11 mouse cellular contexts compared by ENCODE assay signal in the genomic region with DNA sequence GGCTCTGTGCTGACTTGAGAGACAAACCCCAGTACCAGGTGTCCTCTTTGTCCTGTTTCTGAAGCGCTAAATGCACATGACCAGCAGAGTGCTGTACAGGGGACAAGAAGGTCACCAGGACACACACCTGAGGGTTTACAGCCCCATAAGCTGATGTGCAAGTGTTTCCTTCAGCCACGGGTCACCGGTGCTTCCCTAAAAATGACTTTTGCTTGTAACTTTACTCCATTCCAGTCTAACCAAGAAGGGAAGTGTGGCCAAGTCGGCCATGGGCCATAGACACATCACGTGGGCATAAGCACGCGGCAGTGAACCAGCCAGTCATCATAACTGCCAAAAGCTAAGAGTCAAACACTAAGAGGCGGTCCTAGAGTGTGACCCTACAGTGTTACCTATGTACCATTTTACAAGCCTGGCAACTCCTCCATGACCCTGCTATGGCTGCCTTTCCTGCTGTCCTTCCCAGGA. TPM values are rescaled to one million over a fixed set of nuclear protein-coding genes. Genes with fewer than 3 reads are reported as not detected.
DNase-seq lines count a peak whose midpoint lies in the region; TF ChIP-seq lines count a peak whose summit lies in the region.
"Had no signal": no experiment of that assay in that cellular context is flagged by ENCODE, and none has a peak within 500 bp of the region (broad histone marks: within the 10 kb centered on the region; RNA-seq: fewer than 3 reads in every experiment).

No protein-coding gene starts in this region.

- H3K4me3 ChIP-seq in heart, adult 2 months = no peak overlapping the region
- no peak overlapping the region for H3K4me3 ChIP-seq in heart, embryonic 10.5 days
- H3K4me3 ChIP-seq: embryonic facial prominence, embryonic 15.5 days; hindbrain, embryonic 13.5 days had no signal

- TF ChIP-seq POLR2A in heart, adult 2 months (IDR thresholded peaks at IDR 0.05; ENCODE audit: insufficient read depth, low read depth, low read length) = no peak

- 67% methylated on average over 8 of the region's 8 CpGs for WGBS in heart, adult 2 months
- 90% methylated on average over 8 of the region's 8 CpGs for WGBS in heart, embryonic 10.5 days

- no peak overlapping the region for H3K9ac ChIP-seq in heart, adult 2 months (ENCODE audit: low read depth, low read length)
- H3K9ac ChIP-seq: embryonic facial prominence, embryonic 15.5 days; hindbrain, embryonic 13.5 days; liver, embryonic 14.5 days had no signal

- no peaks in the 10 kb centered on the region for H3K27me3 ChIP-seq in heart, adult 2 months (ENCODE audit: control insufficient read depth, insufficient read depth, low read length)
- H3K27me3 ChIP-seq in heart, embryonic 10.5 days (ENCODE audit: insufficient read depth, poor library complexity, severe bottlenecking) = no peaks in the 10 kb centered on the region
- H3K27me3 ChIP-seq: embryonic facial prominence, embryonic 15.5 days; hindbrain, embryonic 13.5 days had no signal

- TF ChIP-seq CTCF in heart, adult 2 months (IDR thresholded peaks at IDR 0.05) = no peak

- no peaks in the 10 kb centered on the region for H3K9me3 ChIP-seq in heart, embryonic 10.5 days
- H3K9me3 ChIP-seq: embryonic facial prominence, embryonic 15.5 days; hindbrain, embryonic 13.5 days had no signal

- H3K79me2 ChIP-seq in heart, adult 2 months (replicated peaks; ENCODE audit: control insufficient read depth, insufficient read depth, low read length) = no peaks in the 10 kb centered on the region

- peak overlapping the region; percentile 85 for H3K27ac ChIP-seq in heart, adult 2 months
- H3K27ac ChIP-seq in heart, embryonic 10.5 days = peak overlapping the region; percentile 43; the same call in 1 of the 2 replicates
- H3K27ac ChIP-seq: embryonic facial prominence, embryonic 15.5 days; hindbrain, embryonic 13.5 days; liver, embryonic 14.5 days had no signal

- peak; percentile 52 to 67 for DNase-seq in heart, adult 2 months
- DNase-seq in heart, postnatal 4 days = no peak
- DNase-seq in lung, postnatal 36 days = peak; percentile 10
- no peak for DNase-seq in lung, postnatal 10 days
- no peak for DNase-seq in heart, embryonic 10.5 days (ENCODE audit: low spot score)
- DNase-seq in kidney, postnatal 14 days = peak; percentile 21
- no peak for DNase-seq in cerebellum, adult 11 months
- DNase-seq in layer of hippocampus, postnatal 36 days = no peak

- peaks cover 11% of the 10 kb centered on the region for H3K4me1 ChIP-seq in heart, adult 2 months (ENCODE audit: control insufficient read depth, insufficient read depth, low read length)
- H3K4me1 ChIP-seq in heart, embryonic 10.5 days = peaks cover 32% of the 10 kb centered on the region
- H3K4me1 ChIP-seq: hindbrain, embryonic 13.5 days had no signal

- TF ChIP-seq EP300 in heart, adult 2 months (IDR thresholded peaks at IDR 0.05; ENCODE audit: insufficient read depth, low read depth, low read length) = no peak; the same call in 1 of the 2 replicates

- intact Hi-C loops in heart, adult 2 months (cut with DNase I) = no loop called here

- no peaks in the 10 kb centered on the region for H3K36me3 ChIP-seq in heart, adult 2 months (ENCODE audit: control insufficient read depth, insufficient read depth, low read length)
- peaks cover 56% of the 10 kb centered on the region for H3K36me3 ChIP-seq in heart, embryonic 10.5 days
- H3K36me3 ChIP-seq: hindbrain, embryonic 13.5 days had no signal

RNA-seq across cellular contexts. Expression of gene Hadh, which starts 25.3 kb away (rescaled TPM):
- total RNA-seq in heart, adult 2 months (2021) = 100 to 1,000 TPM; 648 to 774 TPM
- polyA plus RNA-seq in heart, adult 2 months (2012; rRNA removed) = 619 and 842 TPM in 2 replicates
- 100 to 1,000 TPM; 416 to 432 TPM for total RNA-seq in heart, postnatal 4 days (2021)
- 113 and 129 TPM in 2 replicates for polyA plus RNA-seq in heart, embryonic 10.5 days (2016; fragmentation: Nextera tagmentation; extraction: Ambion mirVana)
- 10 to 100 TPM; 21.0 to 21.5 TPM for total RNA-seq in layer of hippocampus, postnatal 36 days (2021)

RNA-seq across cellular contexts. Expression of gene Cyp2u1, which starts 56.4 kb away (rescaled TPM):
- 10 to 100 TPM; 32.8 to 40.9 TPM for total RNA-seq in heart, adult 2 months (2021)
- 13.0 and 15.0 TPM in 2 replicates for polyA plus RNA-seq in heart, adult 2 months (2012; rRNA removed)
- 10 to 100 TPM; 23.9 to 25.0 TPM for total RNA-seq in heart, postnatal 4 days (2021)
- polyA plus RNA-seq in heart, embryonic 10.5 days (2016; fragmentation: Nextera tagmentation; extraction: Ambion mirVana) = 3.7 and 7.0 TPM in 2 replicates
- 10 to 100 TPM; 15.6 to 15.7 TPM for total RNA-seq in layer of hippocampus, postnatal 36 days (2021)

Comparison
In these comparisons a context has a peak if more than half of its experiments do, and no peak if none do; other contexts are left out.
1. DNase-seq: peak in heart, adult 2 months (2 of 2), lung, postnatal 36 days (single experiment) and kidney, postnatal 14 days (single experiment); none in heart, postnatal 4 days (single experiment), lung, postnatal 10 days (single experiment), heart, embryonic 10.5 days (single experiment), cerebellum, adult 11 months (single experiment) and layer of hippocampus, postnatal 36 days (0 of 2).
2. RNA of gene Hadh, which starts 25.3 kb away (total RNA-seq): 648 to 774 TPM in heart, adult 2 months and 416 to 432 TPM in heart, postnatal 4 days; 21.0 to 21.5 TPM in layer of hippocampus, postnatal 36 days; every median in the first group is over 10 times any median in the second.